Mouse (Mus musculus): Measurements from ENCODE around the gene 3830406C13Rik. TPM values are rescaled to one million over a fixed set of nuclear protein-coding genes. Genes with fewer than 3 reads are reported as not detected.

Gene 3830406C13Rik
- polyA plus RNA-seq (2012) = 2.8 and 4.3 TPM in 2 replicates

GRCm38 (mm10) chr14:12284141-12284912 is at the start of gene 3830406C13Rik:
3830406C13Rik (plus strand) TSS chr14:12284173.
- TF ChIP-seq GATA1 (IDR thresholded peaks at IDR 0.05; ENCODE audit: low read length) = no peak

GRCm38 (mm10) chr14:12243726-12244125 is 40.2 kb upstream of the 3830406C13Rik start:
- TF ChIP-seq GATA1 (IDR thresholded peaks at IDR 0.05; ENCODE audit: low read length) = no peak

GRCm38 (mm10) chr14:12276031-12276430 is 7.9 kb upstream of the 3830406C13Rik start:
- no peak for TF ChIP-seq GATA1 (IDR thresholded peaks at IDR 0.05; ENCODE audit: low read length)

- TF ChIP-seq GATA1 (IDR thresholded peaks at IDR 0.05; ENCODE audit: low read length) = no peak
Measured at GRCm38 (mm10) chr14:12283641-12284040, 332 bp upstream of the 3830406C13Rik start, which contains the start of gene Gm49355. Gm49355 (plus strand) TSS chr14:12283976.

GRCm38 (mm10) chr14:12296391-12296790 is 12.4 kb downstream of the 3830406C13Rik start:
- TF ChIP-seq GATA1 (IDR thresholded peaks at IDR 0.05; ENCODE audit: low read length) = no peak

- no peak for TF ChIP-seq GATA1 (IDR thresholded peaks at IDR 0.05; ENCODE audit: low read length)
Measured at GRCm38 (mm10) chr14:12299171-12299570, 15.2 kb downstream of the 3830406C13Rik start.

- no peak for TF ChIP-seq GATA1 (IDR thresholded peaks at IDR 0.05; ENCODE audit: low read length)
Measured at GRCm38 (mm10) chr14:12299654-12300053, 15.7 kb downstream of the 3830406C13Rik start.

GRCm38 (mm10) chr14:12300275-12300674 is 16.3 kb downstream of the 3830406C13Rik start:
- TF ChIP-seq GATA1 (IDR thresholded peaks at IDR 0.05; ENCODE audit: low read length) = no peak

- TF ChIP-seq GATA1 (IDR thresholded peaks at IDR 0.05; ENCODE audit: low read length) = no peak
Measured at GRCm38 (mm10) chr14:12300677-12301076, 16.7 kb downstream of the 3830406C13Rik start.

- no peak for TF ChIP-seq GATA1 (IDR thresholded peaks at IDR 0.05; ENCODE audit: low read length)
Measured at GRCm38 (mm10) chr14:12303106-12303505, 19.1 kb downstream of the 3830406C13Rik start.

GRCm38 (mm10) chr14:12333622-12334021 is 49.6 kb downstream of the 3830406C13Rik start:
- no peak for TF ChIP-seq GATA1 (IDR thresholded peaks at IDR 0.05; ENCODE audit: low read length)

GRCm38 (mm10) chr14:12334925-12335324 is 51.0 kb downstream of the 3830406C13Rik start:
- TF ChIP-seq GATA1 (IDR thresholded peaks at IDR 0.05; ENCODE audit: low read length) = no peak

- TF ChIP-seq GATA1 (IDR thresholded peaks at IDR 0.05; ENCODE audit: low read length) = no peak
Measured at GRCm38 (mm10) chr14:12337421-12337997, 53.5 kb downstream of the 3830406C13Rik start.

- no peak for TF ChIP-seq GATA1 (IDR thresholded peaks at IDR 0.05; ENCODE audit: low read length)
Measured at GRCm38 (mm10) chr14:12337998-12338809, 54.2 kb downstream of the 3830406C13Rik start.

- TF ChIP-seq GATA1 (IDR thresholded peaks at IDR 0.05; ENCODE audit: low read length) = no peak
Measured at GRCm38 (mm10) chr14:12338811-12339565, 55.0 kb downstream of the 3830406C13Rik start.
